Mouse (Mus musculus) kidney, adult 2 months (tissue): Measurements from ENCODE around the gene Vmn1r200.
"Not testable (repeated sequence)": the region's sequence is repeated elsewhere in the genome, so short reads cannot be mapped to it uniquely, and the experiment has no call there.

Experiments
- CTCF ChIP-seq: fragments of 200-500 bp; conservative IDR thresholded peaks from 2 replicates; pipeline ENCODE4 v1.5.1; 2011; ENCODE audit warnings: low read depth, mild to moderate bottlenecking, control low read depth, low read length, moderate library complexity, mixed read lengths; ENCODE audit not compliant: insufficient read depth, insufficient read length
- POLR2A ChIP-seq: fragments of 200-500 bp; IDR thresholded peaks from one replicate; pipeline ENCODE4 v1.6.1; 2011; ENCODE audit warnings: low read depth, low read length, control low read depth

DNA sequence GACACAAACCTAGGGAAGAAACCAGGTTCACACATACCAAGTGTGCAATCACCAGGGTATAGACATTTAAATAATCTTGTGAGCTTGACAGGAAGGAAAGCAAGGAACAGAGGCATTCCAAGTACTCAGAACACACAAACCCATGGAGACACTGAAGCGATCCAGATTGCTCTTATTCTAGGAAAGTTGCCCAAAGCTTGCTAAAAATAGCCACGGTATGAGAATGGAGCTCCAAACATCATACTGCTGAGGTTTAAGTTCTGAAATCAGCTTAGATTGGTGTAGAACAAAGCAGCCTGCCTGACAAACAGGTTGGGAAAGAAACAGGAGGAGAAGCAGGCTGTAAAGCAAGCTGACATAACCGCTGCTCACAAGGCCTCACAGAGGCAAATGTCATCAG is 9.0 kb upstream of the Vmn1r200 start:
- TF ChIP-seq CTCF, POLR2A: not testable (repeated sequence)
